Mouse (Mus musculus) retina, embryonic 14.5 days (tissue): ENCODE results near the gene Tas2r108.

Experiments used
- DNase-seq: peaks from one replicate; pipeline ENCODE4 v3.0.0-alpha.2; 2015; ENCODE audit warnings: low spot score

The Tas2r108 gene

GRCm38 (mm10) chr6:40493229-40493628, at the start of gene Tas2r108:
TSS of gene Tas2r108 (plus strand) at chr6:40493529.
- no peak for DNase-seq

GRCm38 (mm10) chr6:40448626-40449025, 44.7 kb upstream of the Tas2r108 start:
- DNase-seq = no peak

- peak; percentile 74 for DNase-seq
These were observed 38.8 kb upstream of the Tas2r108 start for GRCm38 (mm10) chr6:40454436-40455041.

GRCm38 (mm10) chr6:40465710-40466109, 27.6 kb upstream of the Tas2r108 start:
- DNase-seq = peak; percentile 27

- DNase-seq = peak; percentile 96
These were observed 22.2 kb upstream of the Tas2r108 start, which contains the start of gene Ssbp1 for GRCm38 (mm10) chr6:40470916-40471719. TSS of gene Ssbp1 (plus strand) at chr6:40471352.

GRCm38 (mm10) chr6:40471720-40472010, 21.7 kb upstream of the Tas2r108 start:
- no peak for DNase-seq

- DNase-seq = no peak
These were observed 17.2 kb upstream of the Tas2r108 start for GRCm38 (mm10) chr6:40476132-40476531.

GRCm38 (mm10) chr6:40479705-40480104, 13.6 kb upstream of the Tas2r108 start:
- DNase-seq = peak; percentile 43

GRCm38 (mm10) chr6:40482318-40482717, 11.0 kb upstream of the Tas2r108 start:
- DNase-seq = no peak

- DNase-seq = no peak
These were observed 2.4 kb upstream of the Tas2r108 start, which contains the start of gene Tas2r137 for GRCm38 (mm10) chr6:40490933-40491332. TSS of gene Tas2r137 (plus strand) at chr6:40491233.

GRCm38 (mm10) chr6:40519408-40519807, 26.1 kb downstream of the Tas2r108 start, which contains the start of gene Prss37:
TSS of gene Prss37 (minus strand) at chr6:40519508.
- DNase-seq = no peak
